Mouse (Mus musculus): ENCODE data around the gene Glyctk. TPM values are rescaled to one million over a fixed set of nuclear protein-coding genes. Genes with fewer than 3 reads are reported as not detected.

Glyctk gene
- polyA plus RNA-seq, 1 experiment = 1.7 TPM

DNA sequence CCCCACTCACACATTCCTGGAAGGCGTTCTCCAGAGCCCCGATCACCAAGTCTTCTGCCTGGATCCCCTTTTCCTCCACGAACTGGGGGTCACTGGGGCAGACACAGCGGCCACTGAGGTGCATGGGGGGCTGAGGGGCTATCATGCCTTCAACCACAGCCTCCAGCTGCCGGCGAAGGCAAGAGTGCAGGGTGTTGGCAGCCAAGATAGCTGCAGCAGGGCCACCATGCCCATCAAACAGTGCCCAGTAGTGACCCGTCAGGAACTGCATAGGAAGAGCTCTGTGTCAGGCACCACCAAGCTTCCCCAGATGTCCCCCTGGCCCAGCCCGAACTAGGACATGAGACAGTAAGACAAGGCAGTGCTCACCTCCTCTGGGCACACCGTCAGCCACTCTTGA lies 39.8 kb upstream of the Glyctk start:
- DNase-seq = no peak
- Histone ChIP-seq H3K4me1 (ENCODE audit: control insufficient read depth, insufficient read depth, low read length) (peaks cover 9% of the 10 kb centered on the region), H3K4me3 (replicated peaks; ENCODE audit: extremely low read depth, low read depth, low read length) (no peak overlapping the region)
- 93% methylated on average over 9 of the region's 9 CpGs for WGBS
- TF ChIP-seq POLR2A (IDR thresholded peaks at IDR 0.05; ENCODE audit: borderline replicate concordance, extremely low read depth, low read depth, low read length) (no peak), CTCF (IDR thresholded peaks at IDR 0.05; ENCODE audit: insufficient read depth, low read length) (no peak)

DNA sequence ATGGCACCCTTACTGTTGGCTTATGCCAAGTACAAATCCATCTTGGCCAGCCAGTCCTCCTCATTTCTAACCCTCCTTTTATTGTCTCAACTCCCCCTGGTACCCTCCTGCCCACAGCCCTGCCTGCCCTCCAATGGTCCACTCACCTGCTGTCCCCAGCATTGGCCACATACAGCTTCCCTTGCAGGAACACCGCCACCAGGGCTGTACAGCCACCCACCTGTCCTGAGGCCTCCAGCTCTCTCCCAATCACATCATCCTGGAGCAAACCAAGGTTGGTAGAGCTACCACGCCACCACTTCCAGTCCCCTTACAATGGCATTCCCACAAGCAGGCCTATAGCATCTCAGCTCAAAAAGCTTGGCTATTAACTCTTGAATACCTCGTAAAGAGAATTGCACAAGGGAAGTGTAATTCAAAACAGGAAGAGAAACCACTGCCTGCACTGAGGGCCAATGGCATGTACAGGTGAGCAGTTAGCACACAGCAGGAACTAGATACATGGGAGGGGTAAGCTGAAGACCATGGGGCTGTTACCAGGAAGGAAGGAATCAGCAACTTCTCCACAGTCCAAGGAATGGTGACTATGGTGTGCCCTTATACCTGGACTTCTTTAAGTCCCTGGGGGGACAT lies 39.3 kb upstream of the Glyctk start:
- no peak for DNase-seq
- H3K4me1 ChIP-seq (ENCODE audit: control insufficient read depth, insufficient read depth, low read length) = peaks cover 7% of the 10 kb centered on the region
- no peak overlapping the region for H3K4me3 ChIP-seq (replicated peaks; ENCODE audit: extremely low read depth, low read depth, low read length)
- TF ChIP-seq POLR2A (IDR thresholded peaks at IDR 0.05; ENCODE audit: borderline replicate concordance, extremely low read depth, low read depth, low read length) = no peak
- no peak for TF ChIP-seq CTCF (IDR thresholded peaks at IDR 0.05; ENCODE audit: insufficient read depth, low read length)
- 83% methylated on average over 3 of the region's 3 CpGs for WGBS

DNA sequence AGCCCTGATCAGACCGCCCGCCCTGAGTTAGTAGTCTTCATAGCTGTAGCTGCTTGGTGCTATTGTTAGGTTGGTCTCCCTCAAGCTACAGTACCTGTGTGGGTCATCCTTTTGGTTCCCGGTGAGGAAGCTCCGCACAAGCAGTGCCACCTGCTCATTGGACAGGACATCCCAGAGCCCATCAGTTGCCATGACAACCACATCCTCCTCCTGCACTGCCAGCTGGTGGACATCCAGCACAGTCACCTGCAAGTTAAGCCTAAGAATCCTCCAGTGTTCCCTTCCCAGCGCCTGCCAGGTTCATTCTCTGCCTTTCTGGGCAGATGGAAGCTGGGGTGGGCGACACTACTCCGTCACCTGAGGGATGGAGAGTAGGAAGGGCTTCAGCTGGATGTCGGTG lies 37.8 kb upstream of the Glyctk start:
- TF ChIP-seq POLR2A (IDR thresholded peaks at IDR 0.05; ENCODE audit: borderline replicate concordance, extremely low read depth, low read depth, low read length) = no peak

DNA sequence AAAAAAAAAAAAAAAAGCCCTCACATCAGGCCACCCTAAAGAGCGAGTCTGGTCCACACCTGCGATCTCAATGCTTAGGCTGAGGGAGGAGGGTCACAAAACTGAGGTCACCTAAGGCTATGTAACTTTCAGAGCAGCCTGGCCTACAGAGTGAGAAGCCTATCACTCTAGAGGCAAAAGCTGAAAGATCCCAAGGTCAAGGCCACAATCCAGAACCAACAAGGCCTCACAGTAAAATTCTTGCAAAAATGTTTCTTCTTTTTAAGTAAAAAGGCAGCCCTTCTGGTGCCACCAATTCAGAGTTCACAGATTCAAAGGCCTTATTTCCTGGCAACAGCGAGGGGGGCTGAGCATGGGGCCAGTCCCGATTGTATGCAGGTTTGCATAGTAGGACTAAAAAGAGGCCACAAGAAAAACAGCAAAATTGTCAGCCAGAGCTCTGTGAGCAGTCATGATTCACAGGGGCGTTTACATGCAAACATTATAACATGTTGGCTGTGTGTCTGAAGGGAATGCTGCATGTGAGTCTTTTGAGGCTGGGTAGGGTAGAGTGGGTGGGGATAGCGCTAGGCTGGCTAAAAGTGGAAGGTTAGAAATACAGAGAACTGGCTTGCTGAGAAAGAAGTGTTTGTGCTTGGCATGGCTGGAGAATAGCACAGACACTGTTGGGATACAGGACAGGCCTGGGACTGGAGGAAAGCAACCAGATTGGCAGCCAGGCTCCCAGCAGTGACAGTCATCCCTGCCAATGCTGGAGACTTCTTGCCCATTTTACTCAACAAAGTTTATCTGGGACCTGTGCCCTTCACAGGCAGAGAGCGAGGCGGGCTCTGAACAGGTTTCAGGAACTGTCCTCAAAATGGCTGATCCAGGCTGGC lies 36.2 kb upstream of the Glyctk start:
- no peak overlapping the region for H3K4me3 ChIP-seq (replicated peaks; ENCODE audit: extremely low read depth, low read depth, low read length)
- no peak for TF ChIP-seq CTCF (IDR thresholded peaks at IDR 0.05; ENCODE audit: insufficient read depth, low read length)
- no peak for TF ChIP-seq POLR2A (IDR thresholded peaks at IDR 0.05; ENCODE audit: borderline replicate concordance, extremely low read depth, low read depth, low read length)
- peaks cover 3% of the 10 kb centered on the region for H3K4me1 ChIP-seq (ENCODE audit: control insufficient read depth, insufficient read depth, low read length)
- no peak for DNase-seq
- 87% methylated on average over 8 of the region's 8 CpGs for WGBS

More for the DNA sequence above, 37.8 kb upstream of the Glyctk start:
- 87% methylated on average over 8 of the region's 8 CpGs for WGBS
- H3K4me3 ChIP-seq (replicated peaks; ENCODE audit: extremely low read depth, low read depth, low read length) = no peak overlapping the region
- DNase-seq = no peak
- peaks cover 7% of the 10 kb centered on the region for H3K4me1 ChIP-seq (ENCODE audit: control insufficient read depth, insufficient read depth, low read length)

DNA sequence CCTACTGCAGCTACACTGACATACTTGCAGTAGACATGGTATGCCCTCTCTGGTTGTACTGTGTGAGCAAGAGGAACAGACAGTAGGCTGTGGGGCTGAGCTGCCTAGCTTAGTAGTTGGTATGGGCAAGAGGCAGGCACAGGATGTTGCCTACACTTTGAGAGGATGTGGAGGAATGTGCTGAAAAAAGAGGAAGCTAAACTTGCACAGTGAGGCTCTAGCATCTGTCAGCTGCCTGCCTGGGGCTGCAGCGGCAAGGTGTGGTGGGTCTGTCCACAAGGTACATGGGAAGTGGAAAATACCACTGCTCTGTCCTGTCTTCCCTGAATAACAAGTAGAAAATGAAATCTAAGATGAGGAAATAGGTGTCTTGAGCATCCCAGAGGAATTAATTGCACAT lies 35.1 kb upstream of the Glyctk start:
- DNase-seq = no peak
- Histone ChIP-seq H3K4me1 (ENCODE audit: control insufficient read depth, insufficient read depth, low read length) (no peaks in the 10 kb centered on the region; the same call in 1 of the 2 replicates), H3K4me3 (replicated peaks; ENCODE audit: extremely low read depth, low read depth, low read length) (no peak overlapping the region)
- no peak for TF ChIP-seq CTCF (IDR thresholded peaks at IDR 0.05; ENCODE audit: insufficient read depth, low read length)
- WGBS = 58% methylated on average over 1 of the region's 1 CpGs

DNA sequence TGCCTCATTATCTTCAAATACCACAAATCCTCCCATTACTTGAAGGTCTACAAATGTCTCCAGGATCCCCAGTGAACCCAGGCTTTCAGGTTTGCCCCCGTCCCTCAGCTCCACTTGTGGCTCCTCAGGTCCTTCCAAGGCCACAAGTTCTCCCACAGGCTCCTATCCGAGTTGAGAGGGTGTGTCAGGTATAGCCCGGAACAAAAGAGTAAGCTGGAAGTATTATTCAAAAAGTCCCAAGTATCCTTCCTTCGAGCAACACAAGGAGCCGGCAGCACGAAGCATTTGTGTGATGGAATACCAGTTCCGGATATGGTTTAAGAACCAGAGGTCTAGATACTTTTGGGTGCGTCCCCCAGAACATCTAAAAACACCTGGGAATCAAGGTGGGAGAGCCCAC lies 34.1 kb upstream of the Glyctk start:
- TF ChIP-seq CTCF (IDR thresholded peaks at IDR 0.05; ENCODE audit: insufficient read depth, low read length) = no peak
- TF ChIP-seq POLR2A (IDR thresholded peaks at IDR 0.05; ENCODE audit: borderline replicate concordance, extremely low read depth, low read depth, low read length) = no peak
- 87% methylated on average over 8 of the region's 8 CpGs for WGBS
- DNase-seq = no peak
- no peak overlapping the region for H3K4me3 ChIP-seq (replicated peaks; ENCODE audit: extremely low read depth, low read depth, low read length)
- no peaks in the 10 kb centered on the region for H3K4me1 ChIP-seq (ENCODE audit: control insufficient read depth, insufficient read depth, low read length)

DNA sequence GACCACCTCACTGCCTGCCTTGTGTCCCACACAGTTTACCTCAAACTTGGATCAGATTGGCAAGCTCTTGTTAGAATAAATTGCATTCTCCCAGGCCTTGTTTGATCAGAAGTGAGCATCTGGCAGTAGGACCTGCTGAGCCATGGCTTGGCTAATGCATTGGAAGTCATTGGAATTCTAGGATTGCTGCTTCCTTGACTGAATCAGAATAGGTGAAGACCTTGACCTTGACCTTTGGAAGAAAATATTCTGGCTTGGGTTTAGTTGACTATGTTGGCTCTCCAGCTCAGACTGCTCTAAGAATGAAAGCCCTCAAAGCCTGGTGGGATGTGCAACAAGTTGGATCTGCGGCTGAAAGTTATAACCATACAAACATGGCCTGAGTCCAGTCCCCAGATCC lies 33.4 kb upstream of the Glyctk start:
- no peak overlapping the region for H3K4me3 ChIP-seq (replicated peaks; ENCODE audit: extremely low read depth, low read depth, low read length)
- no peak for TF ChIP-seq CTCF (IDR thresholded peaks at IDR 0.05; ENCODE audit: insufficient read depth, low read length)
- TF ChIP-seq POLR2A (IDR thresholded peaks at IDR 0.05; ENCODE audit: borderline replicate concordance, extremely low read depth, low read depth, low read length) = no peak
- no peaks in the 10 kb centered on the region for H3K4me1 ChIP-seq (ENCODE audit: control insufficient read depth, insufficient read depth, low read length)
- 87% methylated on average over 1 of the region's 1 CpGs for WGBS
- no peak for DNase-seq

DNA sequence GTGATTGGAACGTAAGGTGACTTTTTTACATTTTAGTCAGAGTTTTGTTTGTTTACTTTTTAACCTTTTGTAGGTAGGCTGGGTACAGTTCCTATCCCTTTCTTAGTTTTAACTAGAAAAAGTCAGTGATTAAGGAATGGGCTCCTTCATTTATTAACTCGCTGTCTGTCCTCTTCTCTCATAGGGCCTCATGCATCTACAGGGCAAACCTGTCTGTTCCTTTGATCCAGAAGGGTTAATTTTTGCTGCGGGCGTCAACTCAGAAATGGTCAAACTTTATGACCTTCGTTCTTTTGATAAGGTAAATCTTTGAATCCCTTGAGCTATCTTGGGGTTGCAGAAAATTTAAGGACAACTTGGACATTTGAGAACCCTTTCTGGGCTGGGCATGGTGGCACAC lies 26.1 kb upstream of the Glyctk start:
- no peak for TF ChIP-seq CTCF (IDR thresholded peaks at IDR 0.05; ENCODE audit: insufficient read depth, low read length)
- TF ChIP-seq POLR2A (IDR thresholded peaks at IDR 0.05; ENCODE audit: borderline replicate concordance, extremely low read depth, low read depth, low read length) = no peak
- WGBS = 85% methylated on average over 5 of the region's 5 CpGs
- Histone ChIP-seq H3K4me1 (ENCODE audit: control insufficient read depth, insufficient read depth, low read length) (no peaks in the 10 kb centered on the region), H3K4me3 (replicated peaks; ENCODE audit: extremely low read depth, low read depth, low read length) (no peak overlapping the region)
- DNase-seq = no peak

DNA sequence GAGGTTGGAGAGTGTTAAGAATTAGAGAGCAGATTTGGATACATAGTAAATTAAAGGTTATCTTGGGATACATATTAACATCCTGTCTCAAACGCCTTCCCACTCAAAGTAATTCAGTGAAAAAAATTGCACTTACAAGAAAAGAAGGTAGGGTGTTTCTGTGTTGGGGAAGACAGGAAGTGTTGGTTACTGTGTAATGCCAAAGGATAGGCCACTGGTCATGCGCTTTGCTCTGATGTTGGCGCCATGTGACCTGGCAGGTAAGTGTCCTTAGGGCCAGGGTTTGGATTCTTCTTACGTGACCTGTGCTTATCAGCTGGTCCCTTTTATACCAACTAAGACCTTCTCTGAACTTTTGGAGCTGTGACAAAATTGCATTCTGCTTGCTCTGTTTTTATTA lies 24.2 kb upstream of the Glyctk start:
- Histone ChIP-seq H3K4me1 (ENCODE audit: control insufficient read depth, insufficient read depth, low read length) (no peaks in the 10 kb centered on the region; the same call in 1 of the 2 replicates), H3K4me3 (replicated peaks; ENCODE audit: extremely low read depth, low read depth, low read length) (no peak overlapping the region)
- no peak for TF ChIP-seq POLR2A (IDR thresholded peaks at IDR 0.05; ENCODE audit: borderline replicate concordance, extremely low read depth, low read depth, low read length)
- no peak for TF ChIP-seq CTCF (IDR thresholded peaks at IDR 0.05; ENCODE audit: insufficient read depth, low read length)
- WGBS = 70% methylated on average over 4 of the region's 4 CpGs
- no peak for DNase-seq

DNA sequence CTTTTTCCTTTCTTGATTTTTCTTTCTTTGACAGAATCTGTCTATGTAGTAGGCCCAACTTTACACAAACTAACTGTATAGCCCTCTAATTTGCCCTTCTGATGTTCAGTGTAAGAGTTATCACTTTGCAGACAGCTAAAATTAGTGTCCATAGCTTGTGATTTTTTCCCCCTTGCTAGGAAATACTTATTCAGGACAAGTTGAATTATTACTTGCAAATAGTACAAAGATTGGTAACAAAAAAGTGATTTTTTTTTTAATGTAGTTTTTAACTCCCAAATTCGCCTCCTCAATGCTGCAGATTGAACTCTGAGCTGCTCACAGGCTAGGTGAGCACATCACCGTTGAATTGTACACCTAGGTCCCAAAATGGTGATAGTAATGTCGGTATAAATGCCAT lies 22.0 kb upstream of the Glyctk start:
- no peak for DNase-seq
- no peak overlapping the region for H3K4me3 ChIP-seq (replicated peaks; ENCODE audit: extremely low read depth, low read depth, low read length)
- TF ChIP-seq POLR2A (IDR thresholded peaks at IDR 0.05; ENCODE audit: borderline replicate concordance, extremely low read depth, low read depth, low read length) (no peak), CTCF (IDR thresholded peaks at IDR 0.05; ENCODE audit: insufficient read depth, low read length) (no peak)
- H3K4me1 ChIP-seq (ENCODE audit: control insufficient read depth, insufficient read depth, low read length) = peaks cover 8% of the 10 kb centered on the region
- WGBS = 87% methylated on average over 3 of the region's 3 CpGs
